Mouse (Mus musculus): ENCODE data around the gene Ints5.

Gene Ints5

GRCm38 (mm10) chr19:8929224-8930088 lies 36.7 kb downstream of the Ints5 start, which contains the start of the genes Rom1 and Eml3:
Rom1 (minus strand) TSS chr19:8929356.
Eml3 (plus strand) TSS chr19:8929552.
- DNase-seq: peak; percentile 93 to 94

- DNase-seq: no peak
Observed at GRCm38 (mm10) chr19:8930117-8930516, 37.3 kb downstream of the Ints5 start.

GRCm38 (mm10) chr19:8930771-8931170 lies 38.0 kb downstream of the Ints5 start:
- DNase-seq: no peak

GRCm38 (mm10) chr19:8936736-8937135 lies 43.9 kb downstream of the Ints5 start:
- no peak for DNase-seq

GRCm38 (mm10) chr19:8940526-8941133 lies 47.8 kb downstream of the Ints5 start:
- DNase-seq: no peak

GRCm38 (mm10) chr19:8941136-8941514 lies 48.3 kb downstream of the Ints5 start:
- no peak for DNase-seq

GRCm38 (mm10) chr19:8941515-8942217 lies 48.9 kb downstream of the Ints5 start, which contains the start of gene Mta2:
Mta2 (plus strand) TSS chr19:8941875.
- DNase-seq: peak; percentile 98

GRCm38 (mm10) chr19:8942276-8942964 lies 49.6 kb downstream of the Ints5 start:
- DNase-seq: peak in 1 of 2 experiments; percentile 78

- DNase-seq: no peak
Observed at GRCm38 (mm10) chr19:8943047-8943446, 50.2 kb downstream of the Ints5 start.

- peak in 1 of 2 experiments; percentile 17 for DNase-seq
Observed at GRCm38 (mm10) chr19:8944062-8944461, 51.3 kb downstream of the Ints5 start.

GRCm38 (mm10) chr19:8944750-8945149 lies 51.9 kb downstream of the Ints5 start:
- DNase-seq: peak; percentile 88 to 89

- DNase-seq: no peak
Observed at GRCm38 (mm10) chr19:8945251-8945650, 52.4 kb downstream of the Ints5 start.

- no peak for DNase-seq
Observed at GRCm38 (mm10) chr19:8946929-8947328, 54.1 kb downstream of the Ints5 start.

Data from lung, postnatal 4 days (tissue).